Mouse (Mus musculus) bone marrow macrophage, adult 2 months (primary cell): Measurements from ENCODE around the gene Vwa5b2. TPM values are rescaled to one million over a fixed set of nuclear protein-coding genes. Genes with fewer than 3 reads are reported as not detected.

ENCODE experiments used
- H3K27ac ChIP-seq: 2 replicates; pipeline ENCODE4 v1.5.1; 2012; ENCODE audit warnings: low read depth, low read length; ENCODE audit not compliant: insufficient read depth
- H3K4me1 ChIP-seq: 2 replicates; pipeline ENCODE4 v1.6.1; 2012; ENCODE audit warnings: low read length; ENCODE audit not compliant: control insufficient read depth, insufficient read depth
- H3K4me3 ChIP-seq: 2 replicates; pipeline ENCODE4 v1.5.1; 2012; ENCODE audit warnings: mild to moderate bottlenecking, low read length, moderate library complexity; ENCODE audit not compliant: insufficient read depth
- CTCF ChIP-seq: IDR thresholded peaks from 2 replicates; pipeline ENCODE4 v1.5.1; 2012; ENCODE audit warnings: low read depth, mild to moderate bottlenecking, low read length, moderate library complexity
- POLR2A ChIP-seq: IDR thresholded peaks from 2 replicates; pipeline ENCODE4 v1.6.1; 2012; ENCODE audit warnings: mild to moderate bottlenecking, low read depth, low read length, borderline replicate concordance
- polyA plus RNA-seq: library from polyadenylated mRNA; stranded (reverse); fragments of >200 nt; gene quantifications from 2 replicates; pipeline ENCODE4 v1.2.4, GENCODE M21; 2012; ENCODE audit not compliant: missing spikeins, insufficient read depth, insufficient read length

Vwa5b2 gene
- polyA plus RNA-seq, 1 experiment, result not detected

- H3K4me3 ChIP-seq, result no peak overlapping the region
Measured at GRCm38 (mm10) chr16:20628871-20629391, 39.7 kb downstream of the Vwa5b2 start.

GRCm38 (mm10) chr16:20629731-20630634 is 40.7 kb downstream of the Vwa5b2 start, which contains the start of gene Ece2:
TSS of gene Ece2 (plus strand) at chr16:20629828.
- H3K4me3 ChIP-seq, result peak within 1 kb of the TSS; percentile 41
- no peak within 1 kb of the TSS for H3K27ac ChIP-seq
- no peaks in the 10 kb centered on the region; the same call in 1 of the 2 replicates for H3K4me1 ChIP-seq
- no peak for TF ChIP-seq POLR2A
- no peak for TF ChIP-seq CTCF

More at GRCm38 (mm10) chr16:20628871-20629391, 39.7 kb downstream of the Vwa5b2 start:
- H3K27ac ChIP-seq, result no peak overlapping the region
- TF ChIP-seq CTCF (no peak), POLR2A (no peak)
- H3K4me1 ChIP-seq, result no peaks in the 10 kb centered on the region; the same call in 1 of the 2 replicates

GRCm38 (mm10) chr16:20637410-20637809 is 48.1 kb downstream of the Vwa5b2 start:
- Histone ChIP-seq H3K27ac (no peak overlapping the region), H3K4me1 (peaks cover 3% of the 10 kb centered on the region; the same call in 1 of the 2 replicates), H3K4me3 (no peak overlapping the region)
- TF ChIP-seq POLR2A, result no peak
- no peak for TF ChIP-seq CTCF

GRCm38 (mm10) chr16:20638367-20638766 is 49.1 kb downstream of the Vwa5b2 start:
- H3K4me3 ChIP-seq, result no peak overlapping the region
- H3K27ac ChIP-seq, result no peak overlapping the region
- TF ChIP-seq CTCF (no peak), POLR2A (no peak)
- H3K4me1 ChIP-seq, result peaks cover 3% of the 10 kb centered on the region; the same call in 1 of the 2 replicates

- TF ChIP-seq CTCF (peak; percentile 83), POLR2A (no peak)
- Histone ChIP-seq H3K27ac (no peak overlapping the region), H3K4me1 (peaks cover 3% of the 10 kb centered on the region; the same call in 1 of the 2 replicates), H3K4me3 (no peak overlapping the region)
Measured at GRCm38 (mm10) chr16:20642161-20642560, 52.9 kb downstream of the Vwa5b2 start.

- TF ChIP-seq POLR2A, result no peak
- no peak for TF ChIP-seq CTCF
- no peak overlapping the region for H3K4me3 ChIP-seq
- no peak overlapping the region for H3K27ac ChIP-seq
- H3K4me1 ChIP-seq, result peaks cover 3% of the 10 kb centered on the region; the same call in 1 of the 2 replicates
Measured at GRCm38 (mm10) chr16:20643911-20644310, 54.6 kb downstream of the Vwa5b2 start.

GRCm38 (mm10) chr16:20651076-20651946 is 62.0 kb downstream of the Vwa5b2 start, which contains the start of gene Psmd2:
TSS of gene Psmd2 (plus strand) at chr16:20651652.
- peaks cover 2% of the 10 kb centered on the region; the same call in 1 of the 2 replicates for H3K4me1 ChIP-seq
- TF ChIP-seq POLR2A (0 out of 2 replicates have a peak, but pooled peaks have one; percentile 31), CTCF (no peak)
- peak within 1 kb of the TSS; percentile 60 for H3K27ac ChIP-seq
- H3K4me3 ChIP-seq, result peak within 1 kb of the TSS; percentile 84

- H3K4me3 ChIP-seq, result peak overlapping the region; percentile 84
- H3K4me1 ChIP-seq, result peaks cover 8% of the 10 kb centered on the region
- TF ChIP-seq CTCF (no peak), POLR2A (no peak)
- peak overlapping the region; percentile 36; the same call in 1 of the 2 replicates for H3K27ac ChIP-seq
Measured at GRCm38 (mm10) chr16:20651947-20652310, 62.7 kb downstream of the Vwa5b2 start.

- TF ChIP-seq CTCF, result no peak
- no peak for TF ChIP-seq POLR2A
- Histone ChIP-seq H3K4me3 (no peak overlapping the region), H3K27ac (no peak overlapping the region), H3K4me1 (peaks cover 20% of the 10 kb centered on the region)
Measured at GRCm38 (mm10) chr16:20653315-20653714, 64.0 kb downstream of the Vwa5b2 start.

Other genes starting within 250 kb of the Vwa5b2 start
- gene Abcc5, start 163.1 kb upstream of the Vwa5b2 start, polyA plus RNA-seq, result 132 and 133 TPM in 2 replicates
- 23.9 and 25.9 TPM in 2 replicates for gene Eif2b5, start 90.7 kb upstream of the Vwa5b2 start, polyA plus RNA-seq
- 26.8 and 30.4 TPM in 2 replicates for gene Dvl3, start 72.5 kb upstream of the Vwa5b2 start, polyA plus RNA-seq
- gene Ap2m1, start 54.0 kb upstream of the Vwa5b2 start, polyA plus RNA-seq, result 348 and 391 TPM in 2 replicates
- 53.5 and 74.8 TPM in 2 replicates for gene Abcf3, start 40.9 kb upstream of the Vwa5b2 start, polyA plus RNA-seq
- 7.0 and 9.8 TPM in 2 replicates for gene Eef1akmt4, start 22.1 kb downstream of the Vwa5b2 start, polyA plus RNA-seq
- gene Gm49333, start 22.1 kb downstream of the Vwa5b2 start, polyA plus RNA-seq, result not detected in 2 replicates
- 10.9 and 13.1 TPM in 2 replicates for gene Alg3, start 22.3 kb downstream of the Vwa5b2 start, polyA plus RNA-seq
- gene Camk2n2, start 31.8 kb downstream of the Vwa5b2 start, polyA plus RNA-seq, result 2.5 and 2.7 TPM in 2 replicates
- gene Ece2, start 40.4 kb downstream of the Vwa5b2 start, polyA plus RNA-seq, result not detected in 2 replicates
- 147 and 191 TPM in 2 replicates for gene Psmd2, start 62.2 kb downstream of the Vwa5b2 start, polyA plus RNA-seq
- 101 and 119 TPM in 2 replicates for gene Eif4g1, start 78.8 kb downstream of the Vwa5b2 start, polyA plus RNA-seq
- gene Fam131a, start 103.8 kb downstream of the Vwa5b2 start, polyA plus RNA-seq, result 6.2 and 7.6 TPM in 2 replicates
- gene Polr2h, start 128.2 kb downstream of the Vwa5b2 start, polyA plus RNA-seq, result 10.1 and 17.5 TPM in 2 replicates
- gene Clcn2, start 128.3 kb downstream of the Vwa5b2 start, polyA plus RNA-seq, result 1.0 and 1.6 TPM in 2 replicates
- gene Chrd, start 143.7 kb downstream of the Vwa5b2 start, polyA plus RNA-seq, result not detected in 2 replicates
- not detected in 2 replicates for gene Thpo, start 145.0 kb downstream of the Vwa5b2 start, polyA plus RNA-seq